Mouse (Mus musculus): ENCODE data around the gene Tarsl2. TPM values are rescaled to one million over a fixed set of nuclear protein-coding genes. Genes with fewer than 3 reads are reported as not detected.
A peak's percentile ranks its signal among the peaks of the same experiment; 100 is the strongest.

Tarsl2 gene
- polyA plus RNA-seq (2014; fragmentation: Nextera tagmentation; extraction: Ambion mirVana): 14.1 and 15.6 TPM in 2 replicates

DNA sequence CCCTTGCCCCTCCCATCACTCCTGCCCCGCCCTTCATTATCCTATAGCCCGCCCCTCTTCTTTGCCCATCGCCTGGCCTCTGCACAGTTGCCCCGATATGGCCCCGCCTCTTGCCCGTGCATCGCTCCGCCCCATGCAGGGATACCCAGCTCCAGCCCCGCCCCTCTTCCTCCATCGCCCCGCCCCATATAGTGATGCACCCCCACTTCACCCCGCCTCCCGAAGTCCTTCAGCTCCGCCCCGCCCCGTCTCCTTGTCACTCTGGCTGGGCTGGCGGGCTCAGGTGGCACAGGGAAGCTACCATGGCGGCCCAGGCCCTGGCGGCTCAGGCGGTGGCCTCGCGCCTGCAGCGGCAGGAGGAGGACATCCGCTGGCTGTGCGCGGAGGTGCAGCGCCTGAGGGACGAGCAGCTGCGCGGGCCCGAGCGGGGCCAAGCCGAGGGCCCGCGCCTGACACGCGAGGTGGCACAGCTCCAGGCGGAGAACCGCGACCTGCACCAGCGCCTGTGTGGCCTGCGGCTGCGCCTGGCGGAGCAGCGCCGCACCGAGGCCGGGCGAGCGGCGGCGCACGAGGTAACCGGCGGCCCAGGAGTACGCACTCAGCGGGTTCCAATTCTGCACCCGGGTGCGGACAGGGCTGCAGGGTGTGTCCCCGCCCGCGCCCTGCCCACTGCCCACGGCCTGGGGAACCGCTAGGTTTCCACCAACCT, at the start of gene Tarsl2:
Gene Tarsl2, plus strand, starts transcription at position 256 of the 709 bp plus-strand sequence.
- Histone ChIP-seq H3K27ac (ENCODE audit: low read depth, low read length) (peak within 1 kb of the TSS; percentile 75), H3K9me3 (ENCODE audit: control insufficient read depth, low read length) (no peaks in the 10 kb centered on the region), H3K36me3 (ENCODE audit: control insufficient read depth, insufficient read depth, low read length) (no peaks in the 10 kb centered on the region), H3K4me3 (ENCODE audit: low read depth, low read length) (peak within 1 kb of the TSS; percentile 58), H3K4me1 (ENCODE audit: control insufficient read depth, insufficient read depth, low read length) (peaks cover 3% of the 10 kb centered on the region; the same call in 1 of the 2 replicates), H3K27me3 (ENCODE audit: control insufficient read depth, insufficient read depth, low read length) (no peaks in the 10 kb centered on the region), H3K9ac (ENCODE audit: low read length) (peak within 1 kb of the TSS; percentile 71), H3K4me2 (ENCODE audit: low read depth) (peak within 1 kb of the TSS; percentile 73)
- peak; percentile 96 for ATAC-seq (ENCODE audit: insufficient read depth, low FRiP score, low TSS enrichment)
- WGBS: 1% methylated on average over 64 of the region's 64 CpGs
- DNase-seq (ENCODE audit: low spot score): peak; percentile 96

DNA sequence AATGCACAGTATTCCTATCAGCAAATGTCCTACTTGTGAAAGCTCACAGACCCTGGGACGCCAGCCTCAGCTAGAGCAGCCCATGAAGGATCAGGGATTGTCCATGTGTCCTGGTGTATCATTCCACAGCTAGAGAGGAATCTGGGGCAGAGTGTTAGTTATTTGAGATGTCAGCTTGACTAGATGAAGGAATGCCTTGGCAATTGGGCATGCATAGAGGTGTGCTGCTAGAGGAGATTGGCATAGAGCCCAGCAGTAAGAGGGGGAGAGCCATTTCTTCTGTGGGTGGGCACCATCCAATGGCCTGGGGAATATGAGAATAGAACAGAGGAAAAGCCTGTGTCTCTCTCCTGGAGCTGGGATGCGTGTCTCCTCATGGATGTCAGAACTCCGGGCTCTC, 38.6 kb upstream of the Tarsl2 start:
- Histone ChIP-seq H3K36me3 (ENCODE audit: control insufficient read depth, insufficient read depth, low read length) (no peaks in the 10 kb centered on the region), H3K27me3 (ENCODE audit: control insufficient read depth, insufficient read depth, low read length) (no peaks in the 10 kb centered on the region), H3K9ac (ENCODE audit: low read length) (no peak overlapping the region), H3K27ac (ENCODE audit: low read depth, low read length) (no peak overlapping the region), H3K4me3 (ENCODE audit: low read depth, low read length) (no peak overlapping the region), H3K4me1 (ENCODE audit: control insufficient read depth, insufficient read depth, low read length) (no peaks in the 10 kb centered on the region), H3K9me3 (ENCODE audit: control insufficient read depth, low read length) (no peaks in the 10 kb centered on the region), H3K4me2 (ENCODE audit: low read depth) (no peak overlapping the region)
- no peak for DNase-seq (ENCODE audit: low spot score)
- WGBS: 92% methylated on average over 3 of the region's 3 CpGs
- no peak for ATAC-seq (ENCODE audit: insufficient read depth, low FRiP score, low TSS enrichment)

DNA sequence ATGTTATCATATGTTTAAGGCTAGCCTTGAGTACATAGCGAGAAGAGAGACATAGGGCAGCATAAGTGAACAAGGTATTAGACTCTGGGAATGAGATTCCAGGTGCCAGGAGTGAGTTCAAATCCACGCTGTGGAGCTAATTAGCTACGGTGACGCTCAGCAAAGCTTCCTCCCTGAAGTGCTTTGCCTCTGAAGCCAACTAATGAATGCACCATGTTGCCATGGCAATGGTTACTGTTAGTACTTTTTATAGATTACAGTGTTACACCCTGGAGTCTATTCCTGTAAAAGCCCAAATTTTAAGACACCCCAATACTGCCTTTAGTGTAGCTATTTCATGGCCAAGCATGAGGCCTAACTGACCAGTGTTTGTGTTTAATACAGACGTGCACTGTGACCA, 37.7 kb upstream of the Tarsl2 start:
- ATAC-seq (ENCODE audit: insufficient read depth, low FRiP score, low TSS enrichment) (no peak), DNase-seq (ENCODE audit: low spot score) (no peak)
- Histone ChIP-seq H3K4me1 (ENCODE audit: control insufficient read depth, insufficient read depth, low read length) (no peaks in the 10 kb centered on the region), H3K36me3 (ENCODE audit: control insufficient read depth, insufficient read depth, low read length) (no peaks in the 10 kb centered on the region), H3K9me3 (ENCODE audit: control insufficient read depth, low read length) (no peaks in the 10 kb centered on the region), H3K4me2 (ENCODE audit: low read depth) (no peak overlapping the region), H3K4me3 (ENCODE audit: low read depth, low read length) (no peak overlapping the region), H3K9ac (ENCODE audit: low read length) (no peak overlapping the region), H3K27me3 (ENCODE audit: control insufficient read depth, insufficient read depth, low read length) (no peaks in the 10 kb centered on the region), H3K27ac (ENCODE audit: low read depth, low read length) (no peak overlapping the region)
- WGBS: 84% methylated on average over 5 of the region's 5 CpGs

DNA sequence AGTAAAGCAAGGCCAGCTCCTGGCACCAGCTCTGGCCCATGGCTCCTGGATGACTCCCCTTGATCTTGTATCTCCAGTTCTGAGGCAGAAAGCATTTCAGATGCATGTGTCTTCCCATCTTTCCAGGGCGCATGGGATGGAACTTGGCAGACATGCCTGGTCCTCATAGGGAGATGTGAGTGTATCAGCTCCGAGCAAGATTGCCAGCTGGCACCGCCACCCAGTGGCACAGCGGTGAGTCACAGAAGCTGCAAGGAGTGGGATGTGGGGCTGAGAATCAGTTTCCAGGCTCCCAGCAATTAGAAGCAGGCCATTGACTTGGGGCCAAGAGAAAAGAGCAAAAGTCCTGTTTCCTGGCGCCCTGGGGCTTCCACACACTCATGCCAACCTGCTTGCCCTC, 34.5 kb upstream of the Tarsl2 start:
- ATAC-seq (ENCODE audit: insufficient read depth, low FRiP score, low TSS enrichment) (no peak), DNase-seq (ENCODE audit: low spot score) (no peak)
- Histone ChIP-seq H3K4me1 (ENCODE audit: control insufficient read depth, insufficient read depth, low read length) (no peaks in the 10 kb centered on the region), H3K4me3 (ENCODE audit: low read depth, low read length) (no peak overlapping the region), H3K36me3 (ENCODE audit: control insufficient read depth, insufficient read depth, low read length) (no peaks in the 10 kb centered on the region), H3K9me3 (ENCODE audit: control insufficient read depth, low read length) (no peaks in the 10 kb centered on the region), H3K4me2 (ENCODE audit: low read depth) (no peak overlapping the region), H3K27me3 (ENCODE audit: control insufficient read depth, insufficient read depth, low read length) (no peaks in the 10 kb centered on the region), H3K27ac (ENCODE audit: low read depth, low read length) (no peak overlapping the region), H3K9ac (ENCODE audit: low read length) (no peak overlapping the region)
- 81% methylated on average over 5 of the region's 5 CpGs for WGBS

DNA sequence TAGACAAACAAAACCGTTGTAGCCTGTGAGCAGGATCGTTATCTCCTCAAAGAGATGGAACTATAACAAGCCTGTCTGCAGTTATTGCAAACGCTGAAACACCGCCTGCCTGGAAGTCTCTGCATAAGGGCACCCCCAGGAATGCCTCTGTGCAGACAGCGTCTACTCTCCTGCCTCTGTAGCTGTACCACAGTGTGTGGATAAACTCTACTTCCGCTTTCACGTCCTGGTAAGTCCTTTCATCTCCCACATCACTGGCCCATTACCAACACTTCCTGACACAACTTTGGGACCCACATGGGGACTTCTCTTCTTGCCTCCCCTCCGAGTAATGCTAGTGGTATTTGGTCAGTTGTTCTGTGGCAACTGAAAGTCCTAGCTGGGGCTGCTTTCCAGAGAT, 34.0 kb upstream of the Tarsl2 start:
- Histone ChIP-seq H3K4me1 (ENCODE audit: control insufficient read depth, insufficient read depth, low read length) (no peaks in the 10 kb centered on the region), H3K4me2 (ENCODE audit: low read depth) (no peak overlapping the region), H3K9me3 (ENCODE audit: control insufficient read depth, low read length) (no peaks in the 10 kb centered on the region), H3K27ac (ENCODE audit: low read depth, low read length) (no peak overlapping the region), H3K27me3 (ENCODE audit: control insufficient read depth, insufficient read depth, low read length) (no peaks in the 10 kb centered on the region), H3K4me3 (ENCODE audit: low read depth, low read length) (no peak overlapping the region), H3K9ac (ENCODE audit: low read length) (no peak overlapping the region), H3K36me3 (ENCODE audit: control insufficient read depth, insufficient read depth, low read length) (no peaks in the 10 kb centered on the region)
- DNase-seq (ENCODE audit: low spot score): no peak
- no peak for ATAC-seq (ENCODE audit: insufficient read depth, low FRiP score, low TSS enrichment)
- WGBS: 83% methylated on average over 8 of the region's 8 CpGs

DNA sequence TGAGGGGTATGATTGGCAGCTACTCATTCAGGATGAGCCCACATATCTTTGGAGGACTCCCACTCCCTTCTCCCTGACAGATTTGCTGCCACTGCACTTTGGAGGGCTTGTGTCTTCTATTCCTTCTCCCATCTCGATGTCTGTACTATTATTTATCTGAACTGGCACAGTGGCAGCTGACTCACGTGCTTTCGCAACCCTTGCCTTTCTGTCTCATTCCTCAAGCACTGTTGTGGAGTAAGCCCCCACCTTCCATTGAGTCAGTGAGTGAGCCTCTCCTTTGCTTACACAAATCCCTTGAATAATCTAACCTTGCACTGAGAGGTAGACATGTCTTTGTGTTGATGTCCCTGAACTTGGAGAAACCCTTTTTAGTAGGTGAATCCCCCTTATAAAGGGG, 33.4 kb upstream of the Tarsl2 start:
- no peaks in the 10 kb centered on the region for H3K4me1 ChIP-seq (ENCODE audit: control insufficient read depth, insufficient read depth, low read length)
- no peak overlapping the region for H3K27ac ChIP-seq (ENCODE audit: low read depth, low read length)
- DNase-seq (ENCODE audit: low spot score) (no peak), ATAC-seq (ENCODE audit: insufficient read depth, low FRiP score, low TSS enrichment) (no peak)
- no peak overlapping the region for H3K4me2 ChIP-seq (ENCODE audit: low read depth)
- H3K36me3 ChIP-seq (ENCODE audit: control insufficient read depth, insufficient read depth, low read length): no peaks in the 10 kb centered on the region
- H3K4me3 ChIP-seq (ENCODE audit: low read depth, low read length): no peak overlapping the region
- H3K9ac ChIP-seq (ENCODE audit: low read length): no peak overlapping the region
- WGBS: 81% methylated on average over 3 of the region's 3 CpGs
- H3K9me3 ChIP-seq (ENCODE audit: control insufficient read depth, low read length): no peaks in the 10 kb centered on the region
- H3K27me3 ChIP-seq (ENCODE audit: control insufficient read depth, insufficient read depth, low read length): no peaks in the 10 kb centered on the region

DNA sequence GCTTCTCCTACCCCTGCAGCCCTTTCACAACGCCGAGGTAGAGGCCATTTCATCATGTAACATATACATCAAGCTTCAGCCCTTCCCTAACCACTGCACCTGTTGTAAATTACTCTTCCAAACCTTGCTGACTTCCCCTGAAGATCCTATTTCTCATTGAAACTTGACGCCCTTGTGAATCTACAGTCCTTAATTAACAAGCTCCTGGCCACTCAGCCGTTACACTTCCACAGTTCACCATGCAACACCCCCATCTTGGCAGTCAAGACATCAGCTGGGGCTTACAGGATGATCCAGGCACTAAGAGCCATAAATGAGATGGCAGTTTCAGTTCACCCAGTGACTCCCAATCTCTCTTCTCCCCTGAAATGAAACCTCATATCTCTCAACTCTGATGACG, 31.0 kb upstream of the Tarsl2 start:
- Histone ChIP-seq H3K4me2 (ENCODE audit: low read depth) (no peak overlapping the region), H3K9ac (ENCODE audit: low read length) (no peak overlapping the region), H3K36me3 (ENCODE audit: control insufficient read depth, insufficient read depth, low read length) (no peaks in the 10 kb centered on the region), H3K9me3 (ENCODE audit: control insufficient read depth, low read length) (no peaks in the 10 kb centered on the region), H3K4me1 (ENCODE audit: control insufficient read depth, insufficient read depth, low read length) (no peaks in the 10 kb centered on the region), H3K27me3 (ENCODE audit: control insufficient read depth, insufficient read depth, low read length) (no peaks in the 10 kb centered on the region), H3K27ac (ENCODE audit: low read depth, low read length) (no peak overlapping the region), H3K4me3 (ENCODE audit: low read depth, low read length) (no peak overlapping the region)
- no peak for DNase-seq (ENCODE audit: low spot score)
- ATAC-seq (ENCODE audit: insufficient read depth, low FRiP score, low TSS enrichment): no peak
- 68% methylated on average over 5 of the region's 5 CpGs for WGBS

DNA sequence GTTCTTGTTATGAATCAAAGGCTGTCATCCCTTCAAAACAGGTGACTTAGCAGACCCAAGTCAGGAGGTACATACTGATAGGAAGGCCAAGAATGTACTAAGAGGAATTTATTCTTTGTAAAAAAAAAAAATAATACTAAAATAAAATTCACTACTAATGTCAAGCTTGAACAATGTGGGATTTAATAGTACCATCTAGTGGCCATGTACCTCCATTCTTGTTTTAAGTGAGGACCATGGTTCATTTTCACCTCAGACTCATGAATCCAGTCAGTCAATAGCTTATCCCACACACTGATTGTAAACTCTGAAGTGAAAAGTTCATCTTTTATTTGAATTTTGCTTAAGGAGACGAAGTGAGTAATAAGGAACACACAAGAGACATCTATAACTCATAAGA, 25.9 kb upstream of the Tarsl2 start:
- 63% methylated on average over 1 of the region's 1 CpGs for WGBS
- ATAC-seq (ENCODE audit: insufficient read depth, low FRiP score, low TSS enrichment): no peak

DNA sequence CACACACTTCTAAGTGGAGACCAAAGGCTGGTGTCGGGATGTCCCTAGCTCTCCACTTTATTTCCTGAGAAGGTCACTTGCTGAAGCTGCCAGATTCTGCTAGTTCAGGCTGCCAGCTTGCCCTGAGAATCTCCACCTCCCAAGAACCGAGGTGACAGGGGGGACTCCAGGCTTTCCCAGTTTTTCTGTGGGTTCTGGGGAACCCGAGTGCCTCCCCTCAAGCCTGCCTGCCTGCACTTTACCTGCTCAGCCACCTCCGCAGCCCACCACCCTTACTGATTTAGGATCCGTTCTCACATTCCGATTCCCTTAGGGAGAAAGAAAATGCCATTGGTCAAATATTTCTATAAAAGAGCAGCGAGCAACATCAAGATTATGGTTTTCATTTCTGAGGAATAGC, 24.0 kb upstream of the Tarsl2 start:
- Histone ChIP-seq H3K27me3 (ENCODE audit: control insufficient read depth, insufficient read depth, low read length) (no peaks in the 10 kb centered on the region), H3K9me3 (ENCODE audit: control insufficient read depth, low read length) (no peaks in the 10 kb centered on the region), H3K4me3 (ENCODE audit: low read depth, low read length) (no peak overlapping the region), H3K9ac (ENCODE audit: low read length) (no peak overlapping the region), H3K27ac (ENCODE audit: low read depth, low read length) (no peak overlapping the region), H3K4me2 (ENCODE audit: low read depth) (no peak overlapping the region), H3K4me1 (ENCODE audit: control insufficient read depth, insufficient read depth, low read length) (no peaks in the 10 kb centered on the region), H3K36me3 (ENCODE audit: control insufficient read depth, insufficient read depth, low read length) (no peaks in the 10 kb centered on the region)
- ATAC-seq (ENCODE audit: insufficient read depth, low FRiP score, low TSS enrichment) (no peak), DNase-seq (ENCODE audit: low spot score) (no peak)
- 87% methylated on average over 7 of the region's 7 CpGs for whole genome bisulfite sequencing

More for the DNA sequence above, 25.9 kb upstream of the Tarsl2 start:
- H3K4me2 ChIP-seq (ENCODE audit: low read depth): no peak overlapping the region
- H3K36me3 ChIP-seq (ENCODE audit: control insufficient read depth, insufficient read depth, low read length): no peaks in the 10 kb centered on the region
- no peaks in the 10 kb centered on the region for H3K27me3 ChIP-seq (ENCODE audit: control insufficient read depth, insufficient read depth, low read length)
- no peak overlapping the region for H3K9ac ChIP-seq (ENCODE audit: low read length)
- H3K4me1 ChIP-seq (ENCODE audit: control insufficient read depth, insufficient read depth, low read length): no peaks in the 10 kb centered on the region
- no peak for DNase-seq (ENCODE audit: low spot score)
- no peaks in the 10 kb centered on the region for H3K9me3 ChIP-seq (ENCODE audit: control insufficient read depth, low read length)
- H3K27ac ChIP-seq (ENCODE audit: low read depth, low read length): no peak overlapping the region
- H3K4me3 ChIP-seq (ENCODE audit: low read depth, low read length): no peak overlapping the region

Data from neural tube, embryonic 11.5 days (tissue).